Mouse (Mus musculus) erythroid progenitor cell, adult 5-6 weeks (primary cell): ENCODE data around the gene Prkaa2. TPM values are rescaled to one million over a fixed set of nuclear protein-coding genes. Genes with fewer than 3 reads are reported as not detected.

Experiments used
- ATAC-seq: replicated peaks from 2 replicates; pipeline ENCODE4 v1.8.0; 2016; ENCODE audit warnings: moderate number of reproducible peaks, mild to moderate bottlenecking, moderate TSS enrichment, inconsistent platforms; ENCODE audit not compliant: poor library complexity, low FRiP score, severe bottlenecking
- total RNA-seq, 2 experiments: library from RNA; stranded (forward) in 1 of 2; stranded (reverse) in 1 of 2; fragments of 150-400 nt in 1 of 2; fragments of 186-747, 209-891 nt in 1 of 2; gene quantifications; 2 replicates each; pipeline versions ENCODE4 v1.2.3 to v1.2.4; 2015 to 2017; ENCODE audit warnings: low replicate concordance in 2 of 2

The Prkaa2 gene
- total RNA-seq, 2 experiments from 2014 or later, result not detected

- no peak for ATAC-seq
These were observed 970 bp upstream of the Prkaa2 start for GRCm38 (mm10) chr4:105110684-105111035.

DNA sequence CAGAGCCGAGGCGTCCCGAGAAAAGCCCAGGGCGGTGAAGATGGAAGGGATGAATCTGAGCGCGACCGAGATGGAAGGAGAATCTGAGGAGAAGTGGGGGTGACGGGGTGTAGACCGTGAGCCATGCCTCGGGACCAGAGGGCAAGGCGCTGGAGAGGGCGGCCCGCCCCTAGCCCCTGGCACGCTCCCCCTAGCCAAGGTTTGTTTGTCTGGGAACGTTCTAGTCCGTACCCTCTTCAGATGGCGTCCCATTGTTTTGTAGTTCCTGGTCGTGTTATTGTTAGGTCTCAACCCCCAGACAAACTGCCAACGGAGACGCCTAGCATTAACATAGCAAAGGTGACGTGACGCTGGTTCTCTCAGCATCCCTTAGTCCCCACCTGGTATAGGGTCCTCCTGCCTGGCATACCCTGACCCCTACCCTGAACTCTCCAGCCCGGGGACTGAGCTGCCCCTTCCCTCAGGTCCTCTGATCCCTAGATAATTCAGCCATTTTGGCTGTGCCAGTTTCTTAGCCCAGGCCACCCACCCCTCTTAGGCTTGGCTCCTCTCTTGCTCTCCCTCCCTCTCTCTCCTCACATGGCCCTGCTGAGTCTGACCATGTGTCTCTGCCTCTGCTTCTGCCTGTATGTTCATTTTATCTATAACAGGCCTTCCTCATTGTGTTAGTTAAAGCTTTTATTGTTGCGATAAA is 447 bp upstream of the Prkaa2 start:
- ATAC-seq, result no peak

- ATAC-seq, result no peak
These were observed 970 bp downstream of the Prkaa2 start for GRCm38 (mm10) chr4:105108641-105109198.

GRCm38 (mm10) chr4:105107943-105108640 is 1.6 kb downstream of the Prkaa2 start:
- no peak for ATAC-seq

- no peak for ATAC-seq
These were observed 5.4 kb downstream of the Prkaa2 start for GRCm38 (mm10) chr4:105104099-105104872.

DNA sequence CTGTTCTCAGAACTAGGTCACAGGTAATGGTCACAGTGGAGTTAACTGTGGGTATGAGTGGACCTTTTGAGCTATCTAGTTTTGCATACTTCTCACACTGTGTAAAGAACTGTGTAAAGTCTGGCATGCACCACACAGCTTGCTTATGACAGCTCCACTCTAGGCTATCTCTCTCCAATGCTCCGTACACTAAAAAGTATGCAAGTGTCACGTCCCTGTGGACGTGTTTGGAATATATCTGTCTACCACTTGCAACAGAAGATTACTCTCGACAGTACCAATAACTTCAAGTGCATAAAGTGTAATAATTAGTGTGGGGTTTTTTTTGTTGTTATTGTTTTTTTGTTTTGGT is 8.4 kb downstream of the Prkaa2 start:
- ATAC-seq, result no peak

GRCm38 (mm10) chr4:105100508-105101336 is 9.0 kb downstream of the Prkaa2 start:
- no peak for ATAC-seq

GRCm38 (mm10) chr4:105098660-105099059 is 11.0 kb downstream of the Prkaa2 start:
- ATAC-seq, result no peak

- ATAC-seq, result no peak
These were observed 11.5 kb downstream of the Prkaa2 start for GRCm38 (mm10) chr4:105098158-105098557.

- ATAC-seq, result no peak
These were observed 14.4 kb downstream of the Prkaa2 start for GRCm38 (mm10) chr4:105095316-105095715.

- ATAC-seq, result no peak
These were observed 15.7 kb downstream of the Prkaa2 start for GRCm38 (mm10) chr4:105093951-105094350.

DNA sequence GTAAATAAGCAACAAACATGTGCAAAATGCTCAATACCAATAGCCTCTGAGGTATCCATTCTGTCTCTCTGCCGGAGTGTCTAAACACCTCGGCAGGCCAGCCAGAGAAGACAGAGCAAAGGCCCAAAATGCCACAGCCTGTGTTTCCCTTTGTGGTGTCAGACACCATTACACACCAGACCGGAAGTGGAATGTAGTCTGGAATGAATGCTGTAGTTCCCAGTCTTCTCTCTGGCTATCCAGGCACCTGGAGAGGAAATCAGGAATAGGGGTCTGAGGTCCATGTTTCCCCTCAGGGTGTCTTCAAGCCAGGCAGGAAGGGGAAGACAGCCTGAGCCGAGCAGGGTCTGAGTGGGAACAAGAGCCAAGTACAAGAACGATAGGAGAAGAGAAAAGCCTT is 19.3 kb downstream of the Prkaa2 start:
- no peak for ATAC-seq

GRCm38 (mm10) chr4:105089386-105089785 is 20.3 kb downstream of the Prkaa2 start:
- no peak for ATAC-seq

DNA sequence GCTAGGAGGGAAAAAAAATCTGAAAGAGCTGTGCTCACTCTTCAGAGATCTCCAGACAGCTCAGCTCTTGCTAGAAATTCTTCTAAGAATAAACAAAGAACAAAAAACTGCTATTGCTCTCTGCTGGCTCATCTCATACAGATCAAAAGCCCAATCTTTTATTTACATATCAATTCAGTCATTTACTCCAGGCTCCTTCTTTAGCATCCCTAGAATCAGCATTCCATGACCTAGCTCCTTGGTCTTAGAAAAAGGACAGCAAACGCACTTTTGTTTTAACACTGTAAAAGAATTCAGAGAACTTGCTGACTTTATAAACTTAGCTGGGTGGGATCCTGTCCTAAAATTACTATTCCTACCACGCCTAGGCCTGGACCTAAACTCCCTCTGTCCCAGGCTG is 21.0 kb downstream of the Prkaa2 start:
- ATAC-seq, result no peak

DNA sequence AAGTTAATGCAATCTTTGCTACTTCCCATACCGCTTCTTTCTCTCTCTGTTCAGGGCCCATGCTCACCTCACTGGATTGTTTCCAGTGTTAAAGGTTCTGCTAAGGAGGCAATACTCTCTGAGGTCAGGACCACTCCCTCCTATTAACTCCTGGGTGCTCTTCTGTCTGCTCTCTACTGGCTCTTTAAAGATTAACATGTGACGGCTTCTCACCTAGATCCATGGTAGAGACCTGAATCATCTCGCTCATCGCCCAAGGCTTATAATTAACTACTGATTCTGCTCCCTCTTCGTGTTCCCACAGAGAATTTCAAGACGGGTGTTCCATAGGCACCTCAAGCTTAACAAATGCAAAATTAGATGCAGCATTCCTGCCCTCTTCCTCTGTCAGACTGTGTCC is 33.5 kb downstream of the Prkaa2 start:
- no peak for ATAC-seq

- ATAC-seq, result no peak
These were observed 37.8 kb downstream of the Prkaa2 start for GRCm38 (mm10) chr4:105071761-105072427.

DNA sequence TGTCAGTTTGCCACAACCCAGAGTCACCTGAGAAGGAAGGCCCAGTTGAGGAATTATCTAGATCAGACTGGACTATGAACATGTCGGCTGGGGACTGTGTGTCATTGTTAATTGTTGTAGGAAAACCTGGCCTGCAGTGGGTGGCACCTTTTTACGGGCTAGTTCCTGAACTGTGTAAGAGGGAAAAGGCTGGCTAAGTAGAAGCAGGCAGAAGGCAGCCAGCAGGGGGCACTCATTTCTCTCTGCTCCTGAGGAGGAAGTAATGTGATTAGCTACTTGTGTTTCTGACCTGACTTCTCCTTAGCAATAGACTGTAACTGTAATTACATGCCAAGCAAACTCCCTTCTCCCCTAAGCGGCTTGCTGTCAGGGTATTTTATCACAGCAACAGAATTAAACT is 38.7 kb downstream of the Prkaa2 start:
- no peak for ATAC-seq

DNA sequence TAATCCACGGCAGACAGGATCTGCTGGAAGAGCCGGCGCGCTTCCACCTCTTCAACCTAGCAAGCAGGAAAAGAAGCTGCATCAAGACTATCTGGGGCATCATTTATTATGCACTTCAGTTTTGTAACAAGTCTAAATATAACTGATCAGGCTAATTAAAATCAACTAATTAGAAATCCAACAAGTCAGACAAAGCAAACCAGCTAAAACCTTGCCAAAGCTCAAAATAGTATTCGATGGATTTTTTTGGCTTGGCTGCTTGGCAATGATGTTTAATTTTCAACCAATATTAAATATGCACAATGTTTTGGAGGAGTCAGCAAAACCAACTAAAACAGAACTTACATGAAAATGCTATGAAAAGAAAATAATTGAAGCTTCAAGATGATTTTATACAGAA is 58.4 kb downstream of the Prkaa2 start:
- no peak for ATAC-seq

DNA sequence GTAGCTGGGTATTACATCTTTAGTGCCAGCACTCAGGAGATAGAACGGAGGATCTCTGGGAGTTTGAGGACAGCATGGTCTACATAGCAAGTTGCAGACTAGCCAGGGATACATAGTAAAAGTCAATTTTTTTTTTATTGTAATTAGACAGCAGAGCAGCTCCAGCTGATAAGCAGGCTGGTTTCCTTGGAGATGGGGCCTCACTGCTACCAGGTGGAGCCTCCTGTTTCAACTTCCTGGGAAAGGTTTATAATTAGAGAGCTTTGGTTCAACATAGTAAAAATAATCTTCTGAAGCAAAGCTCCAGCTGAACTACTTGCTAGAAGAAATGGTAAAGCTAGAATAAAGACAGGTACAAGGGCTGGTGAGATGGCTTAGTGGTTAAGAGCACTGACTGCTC is 59.6 kb downstream of the Prkaa2 start:
- ATAC-seq, result no peak
